Mouse (Mus musculus): ENCODE data around the gene Snrpc.
A peak's percentile ranks its signal among the peaks of the same experiment; 100 is the strongest.
"Not testable (repeated sequence)": the region's sequence is repeated elsewhere in the genome, so short reads cannot be mapped to it uniquely, and the experiment has no call there.

The Snrpc gene

GRCm38 (mm10) chr17:27837850-27838249 is at the start of gene Snrpc:
TSS of gene Snrpc (plus strand) at chr17:27838150.
- not testable (repeated sequence) for DNase-seq

- DNase-seq, result no peak
Measured at GRCm38 (mm10) chr17:27788456-27789172, 49.3 kb upstream of the Snrpc start.

GRCm38 (mm10) chr17:27790015-27790414 is 47.9 kb upstream of the Snrpc start:
- DNase-seq, result no peak

GRCm38 (mm10) chr17:27790976-27791375 is 47.0 kb upstream of the Snrpc start:
- no peak for DNase-seq

- DNase-seq, result no peak
Measured at GRCm38 (mm10) chr17:27791556-27791955, 46.4 kb upstream of the Snrpc start.

GRCm38 (mm10) chr17:27792516-27792915 is 45.4 kb upstream of the Snrpc start:
- no peak for DNase-seq

DNA sequence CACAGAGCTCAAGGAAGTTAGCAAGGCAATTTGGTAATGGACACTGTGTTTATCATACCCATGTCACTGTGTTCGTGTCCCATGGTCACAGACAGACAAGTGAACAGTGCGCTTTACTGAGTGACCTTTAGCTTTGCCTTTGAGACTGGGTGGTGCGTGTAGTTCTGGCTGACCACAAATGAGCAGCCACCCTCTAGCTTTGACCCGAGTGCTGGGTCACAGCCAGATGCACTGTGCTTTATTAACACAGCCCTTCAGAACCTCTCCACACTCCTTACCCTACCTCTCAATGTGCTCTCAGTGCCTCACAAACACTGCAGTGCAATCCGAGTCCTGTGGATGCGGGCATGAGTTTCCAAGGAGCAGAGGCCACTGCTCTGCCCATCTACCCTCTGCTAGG is 44.8 kb upstream of the Snrpc start:
- DNase-seq, result no peak

- no peak for DNase-seq
Measured at GRCm38 (mm10) chr17:27796780-27797179, 41.2 kb upstream of the Snrpc start.

- DNase-seq, result no peak
Measured at GRCm38 (mm10) chr17:27797341-27797872, 40.5 kb upstream of the Snrpc start.

DNA sequence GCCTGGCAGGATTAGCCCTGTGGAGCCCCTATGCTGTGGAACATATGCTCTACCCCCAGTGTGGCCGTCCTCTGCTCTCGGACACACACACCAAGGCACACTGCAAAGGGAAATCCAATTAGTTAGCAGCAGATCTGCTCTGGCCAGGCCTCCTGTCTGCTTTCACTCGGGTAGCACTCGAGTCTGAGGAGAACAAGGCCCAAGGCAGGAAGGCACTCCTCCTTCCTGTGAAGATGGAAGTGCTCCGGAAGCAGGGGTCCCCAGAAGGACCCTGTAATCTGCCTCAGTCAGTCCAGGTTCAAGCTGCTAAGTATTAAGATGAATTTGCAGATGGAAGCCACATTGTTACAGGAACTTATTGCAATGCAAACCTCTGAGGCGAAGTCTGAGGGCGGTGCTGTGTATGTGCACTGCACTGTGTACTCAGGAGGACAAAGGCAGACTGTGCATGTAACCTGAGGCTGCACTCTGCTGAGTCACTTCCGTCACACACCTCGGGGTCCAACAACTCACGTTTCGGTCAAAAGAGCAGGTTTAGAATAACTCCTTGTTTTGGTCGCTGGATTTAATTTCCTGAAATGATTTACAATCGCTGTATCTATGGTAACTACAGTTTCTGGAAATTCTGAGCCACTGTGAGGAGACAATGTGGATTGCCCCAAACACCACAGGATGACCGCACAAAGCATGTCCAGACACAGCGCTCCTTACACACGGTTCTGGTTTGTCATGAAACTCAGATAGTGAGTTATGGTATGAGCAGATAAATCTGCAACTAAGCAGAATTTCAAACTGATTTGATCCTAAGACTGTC is 38.0 kb upstream of the Snrpc start:
- peak; percentile 8 to 11 for DNase-seq

DNA sequence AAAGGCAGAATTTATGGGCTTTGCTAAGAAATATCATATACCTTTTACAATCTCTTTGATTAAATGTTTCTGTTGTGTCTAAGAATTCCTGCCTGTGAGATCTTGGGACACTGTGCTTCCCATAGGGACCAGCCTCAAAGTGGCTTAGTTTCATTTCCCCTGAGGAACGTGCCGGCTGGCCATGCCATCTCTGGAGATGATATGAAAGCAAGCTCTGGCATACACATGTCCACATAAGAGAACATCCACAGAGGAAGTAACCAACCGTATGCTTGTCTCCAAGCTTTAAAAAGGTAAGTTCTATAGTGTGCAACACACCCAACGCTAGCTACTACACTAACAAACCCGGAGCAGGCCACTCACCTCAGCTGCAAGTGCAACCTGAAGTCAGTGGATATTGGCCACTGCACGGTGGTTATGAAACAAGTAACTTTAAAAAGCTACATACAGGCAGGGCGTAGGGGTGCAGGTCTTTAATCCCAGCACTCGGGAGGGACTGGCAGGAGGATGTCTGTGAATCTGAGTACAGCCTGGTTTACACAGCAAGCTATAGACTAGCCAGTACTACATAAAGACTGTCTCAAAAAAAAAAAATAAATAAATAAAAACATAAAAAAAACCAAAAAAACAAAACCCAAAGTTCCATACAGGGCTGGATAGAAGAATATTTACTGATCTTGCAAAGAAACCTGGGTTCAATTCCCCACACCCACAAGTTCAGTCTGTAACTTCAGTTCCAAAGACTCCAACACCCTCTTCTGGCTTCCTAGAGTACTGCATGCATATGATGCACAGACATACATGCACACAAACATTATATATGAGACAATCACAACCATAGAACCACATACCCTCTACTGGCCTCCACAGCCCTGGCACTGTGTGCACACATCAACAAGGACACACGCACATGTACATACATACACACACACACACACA is 37.0 kb upstream of the Snrpc start:
- peak in 1 of 2 experiments; percentile 13 for DNase-seq

- DNase-seq, result no peak
Measured at GRCm38 (mm10) chr17:27803752-27804151, 34.2 kb upstream of the Snrpc start.

- no peak for DNase-seq
Measured at GRCm38 (mm10) chr17:27804156-27804690, 33.7 kb upstream of the Snrpc start.

DNA sequence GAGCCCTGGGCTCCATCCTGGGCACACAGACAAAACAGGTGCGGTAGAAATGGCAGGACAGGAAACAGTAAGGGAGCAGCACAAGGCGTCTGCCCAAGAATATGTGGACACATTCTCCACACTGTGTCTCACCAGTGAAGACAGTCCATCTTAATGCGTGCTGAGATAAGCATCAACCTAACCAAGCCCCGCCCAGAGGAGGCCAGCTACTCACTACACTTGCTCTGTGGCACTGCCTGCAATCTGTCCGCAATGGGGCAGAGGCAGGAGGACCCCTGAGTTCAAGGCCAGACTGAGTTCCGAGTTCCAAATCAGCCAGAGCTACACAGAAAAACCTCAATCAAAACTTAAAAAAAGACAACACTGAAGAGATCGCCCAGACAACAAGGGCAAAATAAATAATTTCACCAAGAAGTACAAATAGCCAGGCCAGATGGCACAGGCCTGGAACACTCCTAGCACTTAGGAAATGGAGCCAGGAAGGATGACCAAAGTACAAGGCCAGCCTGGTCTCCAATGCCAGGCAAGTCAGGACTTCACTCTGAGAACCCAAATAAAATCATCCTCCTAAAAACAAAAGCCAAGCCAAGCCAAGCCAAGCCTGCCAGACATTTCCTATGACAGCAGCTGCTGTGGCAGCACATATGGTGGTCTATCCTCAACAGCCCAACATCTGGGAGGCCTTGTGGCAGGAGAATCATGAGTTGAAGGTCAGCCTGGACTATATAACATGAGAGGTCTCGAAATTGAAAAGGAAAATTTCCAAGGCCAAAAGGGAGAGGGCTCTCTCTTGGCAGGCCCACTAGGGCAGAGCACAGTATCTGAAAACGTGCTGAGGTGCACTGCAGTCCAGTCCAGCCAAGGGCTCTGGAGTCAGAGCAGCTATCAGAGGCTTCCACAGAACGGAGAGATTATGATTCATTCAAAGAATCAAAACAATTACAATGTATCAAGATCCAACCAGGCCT is 32.9 kb upstream of the Snrpc start:
- DNase-seq, result no peak

GRCm38 (mm10) chr17:27807542-27808078 is 30.3 kb upstream of the Snrpc start:
- DNase-seq, result no peak

DNA sequence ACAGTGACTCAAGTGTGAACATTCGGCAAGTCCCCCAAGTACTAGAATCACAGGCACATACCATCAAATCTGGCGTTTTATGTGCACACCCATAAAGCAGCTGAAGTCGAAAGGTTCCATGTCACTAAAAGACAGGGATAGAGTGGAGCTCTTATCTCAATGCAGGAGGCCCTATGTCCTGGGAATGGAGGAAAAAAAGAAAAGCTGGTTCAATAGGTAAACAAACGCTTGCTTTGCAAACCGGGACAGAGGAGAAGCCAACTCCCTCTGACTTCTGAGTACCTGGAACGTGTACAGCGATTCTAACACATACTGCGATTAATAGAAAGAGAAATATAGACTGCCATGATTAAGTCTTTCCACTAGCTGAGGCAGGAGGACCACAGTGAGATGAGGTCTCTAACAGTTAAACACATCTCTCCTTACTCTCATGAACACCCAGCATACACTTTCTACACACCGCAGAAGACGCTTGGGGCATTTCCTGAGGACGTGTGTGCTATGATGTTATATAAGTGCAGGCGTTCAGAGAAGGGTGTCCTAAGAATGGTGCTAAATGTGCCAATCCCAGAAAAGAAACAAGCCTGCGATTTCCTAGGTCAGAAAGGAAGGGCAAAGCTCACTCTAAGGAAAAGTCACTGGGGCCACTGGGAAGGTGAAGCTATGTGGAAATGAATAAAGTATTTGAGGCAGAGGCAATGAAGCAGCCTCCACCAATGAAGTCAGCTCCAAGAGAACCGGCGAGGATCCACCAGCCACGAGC is 27.2 kb upstream of the Snrpc start:
- DNase-seq, result no peak

DNA sequence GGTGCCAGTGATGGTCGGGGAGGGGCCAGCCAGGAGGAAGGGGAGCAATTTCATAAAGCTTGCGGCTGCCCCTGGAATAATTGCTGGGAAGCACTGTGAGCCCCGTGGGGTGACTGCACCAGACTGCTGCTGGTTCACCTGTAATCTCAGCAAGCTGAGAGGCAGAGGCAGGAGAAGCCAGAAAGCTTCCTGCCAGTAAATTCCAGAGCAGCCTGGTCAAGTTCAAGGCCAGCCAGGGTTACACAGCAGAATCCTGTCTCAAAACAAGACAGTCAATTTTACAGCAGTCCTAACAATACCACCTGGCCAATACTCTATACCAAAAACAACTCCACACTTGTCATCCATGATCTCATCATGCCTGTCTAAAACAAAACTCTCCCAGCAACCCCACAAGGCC is 26.0 kb upstream of the Snrpc start:
- no peak for DNase-seq

DNA sequence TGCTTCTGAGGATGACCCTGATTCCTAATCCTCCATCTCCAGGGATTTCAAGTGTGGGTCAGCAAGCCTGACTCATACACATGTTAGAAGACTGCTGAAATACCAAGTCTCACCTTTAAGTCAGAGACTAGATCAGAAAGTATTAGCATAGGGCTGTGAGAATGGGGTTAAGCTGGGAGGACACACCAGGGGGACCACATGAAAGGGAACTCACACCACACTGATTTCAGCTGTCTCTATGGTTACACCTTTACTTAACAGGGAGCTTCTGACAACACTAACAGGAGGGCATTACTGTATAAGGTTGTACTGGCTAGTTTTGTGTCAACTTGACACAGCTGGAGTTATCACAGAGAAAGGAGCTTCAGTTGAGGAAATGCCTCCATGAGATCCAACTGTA is 23.3 kb upstream of the Snrpc start:
- DNase-seq, result no peak

DNA sequence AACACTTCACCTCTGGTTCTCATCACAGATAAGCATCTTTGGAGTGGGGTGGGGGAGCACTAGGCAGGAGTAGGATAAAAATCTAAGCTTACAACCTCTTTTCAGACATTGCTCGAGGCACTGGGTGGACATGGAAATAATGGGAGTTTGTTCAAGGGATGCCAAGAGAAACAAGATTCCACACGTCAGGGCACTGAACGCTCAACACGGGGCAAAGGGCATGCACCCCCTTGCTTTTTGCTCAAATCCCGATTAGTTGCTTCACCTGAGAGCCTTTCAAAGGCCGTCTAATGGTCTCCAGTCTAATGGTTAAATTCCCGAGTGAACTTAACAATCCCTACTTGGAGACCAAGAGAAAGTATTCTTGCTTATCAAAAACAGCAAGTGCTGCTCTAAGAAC is 18.9 kb upstream of the Snrpc start:
- no peak for DNase-seq

- no peak for DNase-seq
Measured at GRCm38 (mm10) chr17:27819521-27819970, 18.4 kb upstream of the Snrpc start.

All from B cell, adult 2 months (primary cell).